In the genomic region with DNA sequence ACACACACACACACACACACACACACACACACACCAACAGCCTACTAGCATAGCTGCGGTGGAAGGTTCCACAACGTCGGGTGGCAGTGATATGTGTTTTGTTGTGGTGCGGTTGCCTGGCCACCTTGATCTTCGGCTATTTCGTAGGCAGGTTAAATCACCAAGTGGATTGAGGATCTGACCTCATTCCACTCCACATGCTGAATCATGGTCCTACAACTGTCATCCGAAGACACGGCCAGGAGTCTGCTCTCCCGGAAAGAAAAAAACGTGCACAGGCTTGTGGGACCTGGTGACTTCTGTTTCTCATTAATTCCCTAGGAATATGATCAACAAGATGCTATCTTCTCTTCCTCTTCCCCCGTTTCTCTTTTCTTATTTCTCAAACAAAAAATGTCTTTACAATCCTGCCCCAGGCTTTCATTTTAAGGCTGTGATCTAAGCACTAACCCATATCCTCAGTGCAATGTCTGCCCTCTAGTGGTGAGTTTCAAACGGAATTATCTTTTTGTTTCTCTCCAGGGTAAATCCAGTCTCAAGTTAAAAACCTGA, we compare ENCODE assay signal across 8 mouse cellular contexts. TPM values are rescaled to one million over a fixed set of nuclear protein-coding genes. Genes with fewer than 3 reads are reported as not detected.
DNase-seq lines count a peak whose midpoint lies in the region; ATAC-seq and TF ChIP-seq lines count a peak whose summit lies in the region.

No protein-coding gene starts in this region.

- DNase-seq in limb, embryonic 10.5 days (ENCODE audit: low spot score): no peak
- peak; percentile 40 to 55 for DNase-seq in heart, postnatal 14 days
- peak; percentile 72 to 78 for DNase-seq in layer of hippocampus, adult 2 months (ENCODE audit: low spot score in 2 of 2)
- peak; percentile 34 for DNase-seq in lung, postnatal 14 days
- DNase-seq in right cerebral cortex, postnatal 25 days: peak; percentile 45

- H3K27ac ChIP-seq in limb, embryonic 12.5 days: no peak overlapping the region
- no peak overlapping the region for H3K27ac ChIP-seq in limb, embryonic 10.5 days
- peak overlapping the region; percentile 49 for H3K27ac ChIP-seq in bone marrow macrophage, adult 2 months (ENCODE audit: insufficient read depth, low read depth, low read length)
- H3K27ac ChIP-seq in layer of hippocampus, adult 2 months: peak overlapping the region; percentile 85

- H3K27me3 ChIP-seq in limb, embryonic 12.5 days: no peaks in the 10 kb centered on the region
- no peaks in the 10 kb centered on the region for H3K27me3 ChIP-seq in limb, embryonic 10.5 days (ENCODE audit: low read depth, poor library complexity, severe bottlenecking)

- no peak for TF ChIP-seq POLR2A in bone marrow macrophage, adult 2 months (IDR thresholded peaks at IDR 0.05; ENCODE audit: borderline replicate concordance, low read depth, low read length)

- H3K36me3 ChIP-seq in limb, embryonic 12.5 days: no peaks in the 10 kb centered on the region
- no peaks in the 10 kb centered on the region for H3K36me3 ChIP-seq in limb, embryonic 10.5 days

- no peaks in the 10 kb centered on the region for H3K9me3 ChIP-seq in limb, embryonic 12.5 days
- no peaks in the 10 kb centered on the region for H3K9me3 ChIP-seq in limb, embryonic 10.5 days (replicated peaks)

- no peak overlapping the region for H3K4me3 ChIP-seq in limb, embryonic 12.5 days (replicated peaks)
- no peak overlapping the region for H3K4me3 ChIP-seq in limb, embryonic 10.5 days
- H3K4me3 ChIP-seq in bone marrow macrophage, adult 2 months (ENCODE audit: insufficient read depth, low read length): peak overlapping the region; percentile 48
- H3K4me3 ChIP-seq in layer of hippocampus, adult 2 months: peak overlapping the region; percentile 51

- ATAC-seq in limb, embryonic 12.5 days (ENCODE audit: insufficient number of reproducible peaks, insufficient read depth, low FRiP score, low TSS enrichment, low read depth): peak; percentile 37; the same call in 1 of the 2 replicates
- peak; percentile 72 for ATAC-seq in erythroblast, adult 5-6 weeks (replicated peaks; ENCODE audit: low FRiP score, poor library complexity, severe bottlenecking)

- no peak overlapping the region for H3K9ac ChIP-seq in limb, embryonic 12.5 days (replicated peaks)

- no peaks in the 10 kb centered on the region for H3K4me1 ChIP-seq in limb, embryonic 12.5 days (replicated peaks)
- no peaks in the 10 kb centered on the region for H3K4me1 ChIP-seq in limb, embryonic 10.5 days
- peaks cover 16% of the 10 kb centered on the region for H3K4me1 ChIP-seq in bone marrow macrophage, adult 2 months (ENCODE audit: control insufficient read depth, insufficient read depth, low read length)

- intact Hi-C loops in heart, postnatal 14 days (cut with DNase I): loop anchor here (5.0 to 10.0 kb wide), 4 partner anchors 122 to 397 kb away; a partner anchor contains a TSS

- no peak overlapping the region for H3K4me2 ChIP-seq in limb, embryonic 12.5 days

- no peak for TF ChIP-seq CTCF in bone marrow macrophage, adult 2 months (IDR thresholded peaks at IDR 0.05; ENCODE audit: low read depth, low read length)
- TF ChIP-seq CTCF in layer of hippocampus, adult 2 months (conservative IDR thresholded peaks at IDR 0.05): peak; percentile 89

- WGBS in limb, embryonic 12.5 days: 63% methylated on average over 12 of the region's 12 CpGs
- WGBS in limb, embryonic 10.5 days: 71% methylated on average over 12 of the region's 12 CpGs

RNA-seq across cellular contexts. Expression of a gene that starts 43.6 kb away (rescaled TPM):
- polyA plus RNA-seq in limb, embryonic 12.5 days (2016; fragmentation: Nextera tagmentation; extraction: Ambion mirVana): 0.11 and 0.17 TPM in 2 replicates
- 0.09 TPM in 1 of 2 replicates, not detected in the other for polyA plus RNA-seq in limb, embryonic 10.5 days (2016; fragmentation: Nextera tagmentation; extraction: Ambion mirVana)
- polyA plus RNA-seq in bone marrow macrophage, adult 2 months (2012; ENCODE audit: insufficient read depth, insufficient read length, missing spikeins): not detected in 2 replicates
- not detected in 2 replicates for total RNA-seq in erythroblast, adult 5-6 weeks (2015; ENCODE audit: low replicate concordance)
- total RNA-seq in erythroblast, adult 5-6 weeks (2017; ENCODE audit: low replicate concordance): not detected in 2 replicates
- under 1 TPM; 0.32 to 0.41 TPM for total RNA-seq in heart, postnatal 14 days (2021)
- total RNA-seq in layer of hippocampus, adult 2 months (2021): 1 to 10 TPM in 1 of 2 experiments, under 1 TPM in 1; 0.87 to 1.1 TPM

Comparison
In these comparisons a context has a peak if more than half of its experiments do, and no peak if none do; other contexts are left out.
1. H3K27ac ChIP-seq: peak in bone marrow macrophage, adult 2 months (single experiment) and layer of hippocampus, adult 2 months (single experiment); none in limb, embryonic 12.5 days (single experiment) and limb, embryonic 10.5 days (single experiment).
2. H3K4me3 ChIP-seq: peak in bone marrow macrophage, adult 2 months (single experiment) and layer of hippocampus, adult 2 months (single experiment); none in limb, embryonic 12.5 days (single experiment) and limb, embryonic 10.5 days (single experiment).